Mouse (Mus musculus) erythroblast, embryonic 14.5 days (primary cell): ENCODE data around the gene Fkbp6.

Experiments used
- GATA1 ChIP-seq: IDR thresholded peaks from 2 replicates; pipeline ENCODE4 v1.6.1; 2012; ENCODE audit warnings: low read length, inconsistent platforms, mixed read lengths
- TAL1 ChIP-seq: IDR thresholded peaks from 3 replicates; pipeline ENCODE4 v1.6.1; 2012; ENCODE audit warnings: low read length, inconsistent platforms, mixed read lengths

- TF ChIP-seq TAL1 (no peak), GATA1 (no peak)
Observed at GRCm38 (mm10) chr5:135330201-135330600, 19.6 kb downstream of the Fkbp6 start.
